Mouse (Mus musculus) spleen, adult 2 months (tissue): ENCODE data around the gene Hpcal4. TPM values are rescaled to one million over a fixed set of nuclear protein-coding genes. Genes with fewer than 3 reads are reported as not detected.

ENCODE experiments used
- DNase-seq, 2 experiments: peaks; one replicate each; pipeline versions ENCODE4 v3.0.0 to v3.0.0-alpha.2; 2012 to 2021; ENCODE audit warnings: low spot score in 2 of 2, low read depth in 1 of 2
- H3K27ac ChIP-seq: fragments of 200-500 bp; 2 replicates; pipeline ENCODE4 v1.5.1; 2012; ENCODE audit warnings: low read length, inconsistent platforms; ENCODE audit not compliant: insufficient read depth
- H3K27me3 ChIP-seq: fragments of 200-500 bp; 2 replicates; pipeline ENCODE4 v1.6.1; 2012; ENCODE audit warnings: mild to moderate bottlenecking, moderate library complexity, low read length, inconsistent platforms; ENCODE audit not compliant: control insufficient read depth, insufficient read depth
- H3K36me3 ChIP-seq: fragments of 200-500 bp; 2 replicates; pipeline ENCODE4 v1.6.1; 2012; ENCODE audit warnings: mild to moderate bottlenecking, low read length, inconsistent platforms; ENCODE audit not compliant: control insufficient read depth, insufficient read depth
- H3K4me1 ChIP-seq: fragments of 200-500 bp; 2 replicates; pipeline ENCODE4 v1.6.1; 2011; ENCODE audit warnings: inconsistent platforms; ENCODE audit not compliant: control insufficient read depth, insufficient read depth, insufficient read length
- H3K4me3 ChIP-seq: fragments of 200-500 bp; 2 replicates; pipeline ENCODE4 v1.5.1; 2011; ENCODE audit warnings: mild to moderate bottlenecking, inconsistent platforms; ENCODE audit not compliant: insufficient read depth, insufficient read length; ENCODE audit errors: extremely low read depth
- CTCF ChIP-seq: fragments of 200-500 bp; IDR thresholded peaks from 2 replicates; pipeline ENCODE4 v1.5.1; 2011; ENCODE audit warnings: mild to moderate bottlenecking, inconsistent platforms; ENCODE audit not compliant: insufficient read depth, insufficient read length, insufficient replicate concordance; ENCODE audit errors: extremely low read depth
- POLR2A ChIP-seq: fragments of 200-500 bp; IDR thresholded peaks from 2 replicates; pipeline ENCODE4 v1.6.1; 2011; ENCODE audit warnings: low read depth, low read length, inconsistent platforms
- WGBS: fragments of 180-500 bp; shearing (Covaris S2); methylation state at CpG from one replicate; pipeline ENCODE4 v1.1.7; 2018; 5-methylcytosine and 5-hydroxymethylcytosine counted together
- polyA plus RNA-seq: library from polyadenylated mRNA; depleted of rRNA; stranded (reverse); fragments of >200 nt; gene quantifications from 2 replicates; pipeline ENCODE4 v1.2.3, GENCODE M21; 2012

The Hpcal4 gene
- polyA plus RNA-seq, 1 experiment = not detected

GRCm38 (mm10) chr4:123215367-123215766 lies 32.3 kb downstream of the Hpcal4 start:
- DNase-seq = no peak
- H3K4me1 ChIP-seq = no peaks in the 10 kb centered on the region
- H3K27me3 ChIP-seq = no peaks in the 10 kb centered on the region
- H3K27ac ChIP-seq = no peak overlapping the region
- H3K4me3 ChIP-seq = no peak overlapping the region
- 86% methylated on average over 1 of the region's 1 CpGs for WGBS
- no peaks in the 10 kb centered on the region for H3K36me3 ChIP-seq
- TF ChIP-seq POLR2A (no peak), CTCF (no peak)

GRCm38 (mm10) chr4:123216782-123217181 lies 33.8 kb downstream of the Hpcal4 start:
- WGBS = 4% methylated on average over 1 of the region's 1 CpGs
- Histone ChIP-seq H3K36me3 (no peaks in the 10 kb centered on the region), H3K4me3 (no peak overlapping the region), H3K27me3 (no peaks in the 10 kb centered on the region), H3K4me1 (no peaks in the 10 kb centered on the region), H3K27ac (no peak overlapping the region)
- TF ChIP-seq CTCF (peak; percentile 67; the same call in 1 of the 2 replicates), POLR2A (no peak)
- peak; percentile 17 to 25 for DNase-seq

GRCm38 (mm10) chr4:123219720-123220357 lies 36.8 kb downstream of the Hpcal4 start:
- no peak overlapping the region for H3K4me3 ChIP-seq
- no peaks in the 10 kb centered on the region for H3K27me3 ChIP-seq
- H3K4me1 ChIP-seq = no peaks in the 10 kb centered on the region
- H3K36me3 ChIP-seq = no peaks in the 10 kb centered on the region
- peak; percentile 90; the same call in 1 of the 2 replicates for TF ChIP-seq CTCF
- TF ChIP-seq POLR2A = no peak
- peak in 1 of 2 experiments; percentile 60 for DNase-seq
- H3K27ac ChIP-seq = no peak overlapping the region
- 70% methylated on average over 15 of the region's 15 CpGs for WGBS

DNA sequence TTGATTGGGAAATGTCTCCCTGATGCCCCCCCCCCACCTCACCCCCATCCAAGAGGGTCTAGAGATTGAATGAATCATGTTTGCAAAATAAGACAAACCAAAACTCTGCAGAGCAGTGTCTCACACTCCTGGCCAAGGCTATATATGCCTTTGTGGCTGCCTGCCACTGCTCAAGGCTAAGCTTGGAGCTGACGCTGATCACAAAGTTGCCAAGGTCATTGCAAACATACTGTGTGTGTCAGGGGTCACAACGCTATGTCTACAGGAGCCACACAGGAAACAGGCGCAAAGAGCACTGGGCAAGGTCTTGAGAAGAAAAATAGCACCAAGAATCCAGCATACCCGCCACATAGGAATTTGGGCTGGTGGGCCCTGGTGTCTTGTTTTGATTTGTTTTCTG lies 37.6 kb downstream of the Hpcal4 start:
- no peak for DNase-seq
- Histone ChIP-seq H3K4me1 (no peaks in the 10 kb centered on the region), H3K27me3 (no peaks in the 10 kb centered on the region), H3K27ac (no peak overlapping the region), H3K36me3 (no peaks in the 10 kb centered on the region), H3K4me3 (no peak overlapping the region)
- 89% methylated on average over 4 of the region's 4 CpGs for WGBS
- TF ChIP-seq CTCF (no peak), POLR2A (no peak)

DNA sequence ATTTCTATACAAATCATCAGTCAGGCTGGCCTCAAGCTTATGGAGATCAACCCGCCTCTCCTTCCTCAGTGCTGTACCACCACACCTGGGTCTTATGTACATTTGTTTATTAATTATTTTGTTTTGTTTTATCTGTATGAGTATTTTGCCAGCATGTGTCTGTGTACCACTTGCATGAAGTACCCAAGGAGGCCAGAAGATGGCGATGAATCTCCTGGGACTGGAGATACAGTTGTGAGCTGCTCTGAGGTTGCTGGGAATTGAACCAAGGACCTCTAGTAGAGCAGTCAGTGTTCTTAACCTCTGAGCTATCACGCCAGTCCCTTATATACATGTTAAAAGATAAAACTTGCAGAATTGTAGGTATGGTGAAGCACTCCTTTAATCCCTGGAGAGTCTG lies 40.3 kb downstream of the Hpcal4 start:
- Histone ChIP-seq H3K27ac (no peak overlapping the region), H3K36me3 (no peaks in the 10 kb centered on the region), H3K27me3 (no peaks in the 10 kb centered on the region), H3K4me3 (no peak overlapping the region), H3K4me1 (0 out of 2 replicates have a peak, but pooled peaks cover 2% of the 10 kb centered on the region)
- WGBS = 73% methylated on average over 3 of the region's 3 CpGs
- no peak for DNase-seq
- TF ChIP-seq POLR2A (no peak), CTCF (no peak)

- TF ChIP-seq CTCF (no peak), POLR2A (no peak)
- DNase-seq = no peak
- no peaks in the 10 kb centered on the region for H3K36me3 ChIP-seq
- no peak overlapping the region for H3K4me3 ChIP-seq
- H3K27ac ChIP-seq = no peak overlapping the region
- 77% methylated on average over 10 of the region's 10 CpGs for WGBS
- H3K4me1 ChIP-seq = 0 out of 2 replicates have a peak, but pooled peaks cover 3% of the 10 kb centered on the region
- H3K27me3 ChIP-seq = no peaks in the 10 kb centered on the region
These were observed 42.8 kb downstream of the Hpcal4 start for GRCm38 (mm10) chr4:123225718-123226403.

DNA sequence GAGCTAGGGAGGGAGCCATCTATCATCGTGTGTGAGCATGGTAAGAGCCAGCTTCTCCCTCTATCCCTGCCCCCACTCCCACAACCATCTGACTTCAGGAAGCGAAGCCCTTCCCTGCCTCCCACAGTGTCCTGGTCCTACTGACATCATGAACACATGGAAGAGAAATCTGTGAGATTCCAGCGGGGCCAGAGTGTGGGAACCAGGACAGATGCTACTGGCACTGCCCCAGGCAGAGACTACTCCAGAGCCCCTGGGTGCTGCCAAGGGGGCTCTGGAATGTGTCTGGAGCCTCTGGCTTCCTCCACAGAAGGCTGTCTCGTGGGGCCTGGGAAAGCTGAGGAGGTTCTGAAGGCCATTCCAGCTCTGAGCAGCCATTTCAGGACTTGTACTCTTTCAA lies 44.7 kb downstream of the Hpcal4 start:
- DNase-seq = no peak
- TF ChIP-seq CTCF (no peak), POLR2A (no peak)
- no peak overlapping the region for H3K4me3 ChIP-seq
- WGBS = 75% methylated on average over 4 of the region's 4 CpGs
- H3K36me3 ChIP-seq = no peaks in the 10 kb centered on the region
- no peaks in the 10 kb centered on the region for H3K27me3 ChIP-seq
- peaks cover 3% of the 10 kb centered on the region; the same call in 1 of the 2 replicates for H3K4me1 ChIP-seq
- H3K27ac ChIP-seq = no peak overlapping the region
